Mouse (Mus musculus): Measurements from ENCODE around the gene Fam136a.

DNA sequence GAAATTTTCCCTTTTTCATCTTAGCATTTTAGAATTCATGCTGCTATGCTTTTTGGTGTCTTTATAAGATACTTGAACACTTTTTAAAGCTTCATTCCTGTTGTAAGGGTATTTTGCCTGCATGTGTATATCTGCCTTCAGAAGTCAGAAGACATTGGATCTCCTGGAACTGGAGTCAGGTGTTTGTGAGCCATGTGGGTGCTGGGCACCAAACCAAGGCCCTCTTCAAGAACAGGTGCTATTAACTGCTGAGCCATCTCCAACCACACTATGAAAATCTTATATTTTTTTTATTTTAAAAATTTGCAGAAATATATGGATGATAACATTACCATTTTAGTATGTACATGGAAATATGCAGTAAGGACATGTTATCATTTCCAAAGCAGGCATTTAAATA, 40.9 kb downstream of the Fam136a start:
- TF ChIP-seq CTCF (IDR thresholded peaks at IDR 0.05; ENCODE audit: control insufficient read depth, insufficient read depth, insufficient replicate concordance, low read depth, low read length) (no peak), POLR2A (IDR thresholded peaks at IDR 0.05; ENCODE audit: control insufficient read depth, low read depth, low read length) (no peak)

All from testis, adult 2 months (tissue).